ENCODE assay signal across 9 mouse cellular contexts in the genomic region with DNA sequence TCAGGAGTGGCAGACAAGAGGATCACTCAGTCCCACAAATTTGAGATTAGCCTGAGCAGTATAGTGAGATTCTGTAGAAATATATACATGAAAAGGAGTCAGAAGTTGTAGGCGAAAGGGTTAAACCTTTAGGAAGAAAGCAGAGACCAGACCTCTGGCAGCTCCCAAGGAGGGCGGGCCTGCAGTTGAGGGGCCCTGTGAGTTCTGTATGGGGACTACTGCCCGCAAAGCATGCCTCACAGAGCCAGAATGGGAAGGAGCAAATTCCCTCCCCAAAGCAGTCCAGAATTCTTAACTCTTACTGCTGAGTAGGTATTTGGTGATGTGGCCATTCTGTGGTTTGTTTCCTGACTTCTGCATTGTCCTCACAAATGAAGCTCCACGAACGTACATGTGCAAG. TPM values are rescaled to one million over a fixed set of nuclear protein-coding genes. Genes with fewer than 3 reads are reported as not detected.
DNase-seq lines count a peak whose midpoint lies in the region; ATAC-seq lines count a peak whose summit lies in the region.
"Had no signal": no experiment of that assay in that cellular context is flagged by ENCODE, and none has a peak within 500 bp of the region (broad histone marks: within the 10 kb centered on the region; RNA-seq: fewer than 3 reads in every experiment).

No protein-coding gene starts in this region.

- no peaks in the 10 kb centered on the region for H3K27me3 ChIP-seq in heart, embryonic 15.5 days
- H3K27me3 ChIP-seq in limb, embryonic 13.5 days, result no peaks in the 10 kb centered on the region

- DNase-seq in heart, postnatal 10 days, result no peak
- DNase-seq in urinary bladder, postnatal 14 days (ENCODE audit: low spot score), result peak; percentile 28
- no peak for DNase-seq in urinary bladder, postnatal 10 days (ENCODE audit: low spot score)
- peak; percentile 58 for DNase-seq in yolk sac, embryonic 10.5 days (ENCODE audit: low spot score)
- no peak for DNase-seq in layer of hippocampus, postnatal 36 days
- DNase-seq in cerebellum, adult 11-12 months, result no peak
- DNase-seq: adrenal gland, postnatal 14 days had no signal

- 18% methylated on average over 5 of the region's 5 CpGs for WGBS in heart, embryonic 15.5 days
- 12% methylated on average over 5 of the region's 5 CpGs for WGBS in limb, embryonic 13.5 days

- peak overlapping the region; percentile 40 for H3K4me2 ChIP-seq in heart, embryonic 15.5 days
- H3K4me2 ChIP-seq in limb, embryonic 13.5 days (replicated peaks), result peak overlapping the region; percentile 58

- no peak overlapping the region for H3K4me3 ChIP-seq in heart, embryonic 15.5 days
- H3K4me3 ChIP-seq in limb, embryonic 13.5 days, result 0 out of 2 replicates have a peak overlapping the region, but pooled peaks have one; percentile 7

- H3K4me1 ChIP-seq in heart, embryonic 15.5 days (replicated peaks), result peaks cover 62% of the 10 kb centered on the region
- H3K4me1 ChIP-seq in limb, embryonic 13.5 days, result peaks cover 53% of the 10 kb centered on the region

- no peaks in the 10 kb centered on the region for H3K9me3 ChIP-seq in heart, embryonic 15.5 days (replicated peaks)
- H3K9me3 ChIP-seq in limb, embryonic 13.5 days, result no peaks in the 10 kb centered on the region

- peak; percentile 44 for ATAC-seq in heart, embryonic 15.5 days (replicated peaks; ENCODE audit: insufficient number of reproducible peaks, insufficient read depth, low FRiP score, low read depth)
- ATAC-seq in limb, embryonic 13.5 days (ENCODE audit: low FRiP score, low read depth), result peak; percentile 89

- intact Hi-C loops in heart, postnatal 10 days (cut with DNase I), result no loop called here

- H3K9ac ChIP-seq in heart, embryonic 15.5 days, result peak overlapping the region; percentile 34; the same call in 1 of the 2 replicates
- no peak overlapping the region; the same call in 1 of the 2 replicates for H3K9ac ChIP-seq in limb, embryonic 13.5 days

- H3K36me3 ChIP-seq in heart, embryonic 15.5 days, result peaks cover 11% of the 10 kb centered on the region; the same call in 1 of the 2 replicates
- peaks cover 15% of the 10 kb centered on the region for H3K36me3 ChIP-seq in limb, embryonic 13.5 days

- peak overlapping the region; percentile 89 for H3K27ac ChIP-seq in heart, embryonic 15.5 days
- peak overlapping the region; percentile 93 for H3K27ac ChIP-seq in limb, embryonic 13.5 days

RNA-seq across cellular contexts. Expression of gene Igf2r, which starts 11.6 kb away (rescaled TPM):
- 121 and 127 TPM in 2 replicates for polyA plus RNA-seq in heart, embryonic 15.5 days (2015; fragmentation: Nextera tagmentation; extraction: Ambion mirVana)
- 100 to 1,000 TPM; 180 to 214 TPM for total RNA-seq in heart, postnatal 10 days (2021)
- polyA plus RNA-seq in limb, embryonic 13.5 days (2015; fragmentation: Nextera tagmentation; extraction: Ambion mirVana), result 48.7 and 51.5 TPM in 2 replicates
- 10 to 100 TPM; 29.0 to 30.9 TPM for total RNA-seq in layer of hippocampus, postnatal 36 days (2021)

Comparison
In these comparisons a context has a peak if more than half of its experiments do, and no peak if none do; other contexts are left out.
1. DNase-seq: peak in urinary bladder, postnatal 14 days (single experiment) and yolk sac, embryonic 10.5 days (single experiment); none in heart, postnatal 10 days (0 of 2), urinary bladder, postnatal 10 days (single experiment), layer of hippocampus, postnatal 36 days (0 of 2) and cerebellum, adult 11-12 months (single experiment).
2. RNA of gene Igf2r, which starts 11.6 kb away (total RNA-seq): 180 to 214 TPM in heart, postnatal 10 days; 29.0 to 30.9 TPM in layer of hippocampus, postnatal 36 days; every median in the first group is over 4 times any median in the second.